Mouse (Mus musculus) lung, adult 2 months (tissue): ENCODE results near the gene Gm11027.

Experiments
- CTCF ChIP-seq: fragments of 200-500 bp; IDR thresholded peaks from 2 replicates; pipeline ENCODE4 v1.5.1; 2011; ENCODE audit warnings: mild to moderate bottlenecking, low read length, control low read depth; ENCODE audit not compliant: insufficient read depth
- POLR2A ChIP-seq: fragments of 200-500 bp; IDR thresholded peaks from 2 replicates; pipeline ENCODE4 v1.6.1; 2011; ENCODE audit warnings: low read depth, mild to moderate bottlenecking, control low read depth, low read length, borderline replicate concordance; ENCODE audit errors: extremely low read depth

GRCm38 (mm10) chr12:116313816-116314215, 38.6 kb downstream of the Gm11027 start:
- TF ChIP-seq CTCF: no peak
- no peak for TF ChIP-seq POLR2A
